Mouse (Mus musculus): ENCODE results near the gene Snx1. TPM values are rescaled to one million over a fixed set of nuclear protein-coding genes. Genes with fewer than 3 reads are reported as not detected.

The Snx1 gene
- polyA plus RNA-seq, 1 experiment from 2014 or later: 125 TPM

- H3K9me3 ChIP-seq (ENCODE audit: control insufficient read depth, low read depth, low read length): no peaks in the 10 kb centered on the region
- H3K27ac ChIP-seq (ENCODE audit: low read length): no peak overlapping the region
- 62% methylated on average over 3 of the region's 3 CpGs for WGBS
- H3K4me1 ChIP-seq (ENCODE audit: control insufficient read depth, insufficient read depth, low read length): peaks cover 6% of the 10 kb centered on the region; the same call in 1 of the 2 replicates
- no peaks in the 10 kb centered on the region for H3K27me3 ChIP-seq (ENCODE audit: control insufficient read depth, insufficient read depth, low read length)
- peak overlapping the region; percentile 23; the same call in 1 of the 2 replicates for H3K4me2 ChIP-seq (replicated peaks; ENCODE audit: low read depth, low read length)
- H3K9ac ChIP-seq (replicated peaks; ENCODE audit: low read depth, low read length): no peak overlapping the region
- no peak overlapping the region for H3K4me3 ChIP-seq (ENCODE audit: low read depth, low read length)
- no peaks in the 10 kb centered on the region for H3K36me3 ChIP-seq (ENCODE audit: control insufficient read depth, insufficient read depth, low read length)
- ATAC-seq (ENCODE audit: insufficient number of reproducible peaks, insufficient read depth, low FRiP score, low read depth): no peak
Observed at GRCm38 (mm10) chr9:66078072-66078471, 48.3 kb downstream of the Snx1 start.

GRCm38 (mm10) chr9:66072754-66073153 is 53.6 kb downstream of the Snx1 start:
- Histone ChIP-seq H3K36me3 (ENCODE audit: control insufficient read depth, insufficient read depth, low read length) (no peaks in the 10 kb centered on the region), H3K9ac (replicated peaks; ENCODE audit: low read depth, low read length) (no peak overlapping the region), H3K27me3 (ENCODE audit: control insufficient read depth, insufficient read depth, low read length) (no peaks in the 10 kb centered on the region), H3K4me3 (ENCODE audit: low read depth, low read length) (no peak overlapping the region), H3K4me1 (ENCODE audit: control insufficient read depth, insufficient read depth, low read length) (peaks cover 5% of the 10 kb centered on the region; the same call in 1 of the 2 replicates), H3K27ac (ENCODE audit: low read length) (no peak overlapping the region), H3K9me3 (ENCODE audit: control insufficient read depth, low read depth, low read length) (no peaks in the 10 kb centered on the region), H3K4me2 (replicated peaks; ENCODE audit: low read depth, low read length) (no peak overlapping the region)
- ATAC-seq (ENCODE audit: insufficient number of reproducible peaks, insufficient read depth, low FRiP score, low read depth): no peak
- 83% methylated on average over 7 of the region's 7 CpGs for WGBS

- no peak for ATAC-seq (ENCODE audit: insufficient number of reproducible peaks, insufficient read depth, low FRiP score, low read depth)
- Histone ChIP-seq H3K4me3 (ENCODE audit: low read depth, low read length) (no peak overlapping the region), H3K4me2 (replicated peaks; ENCODE audit: low read depth, low read length) (no peak overlapping the region), H3K4me1 (ENCODE audit: control insufficient read depth, insufficient read depth, low read length) (peaks cover 5% of the 10 kb centered on the region; the same call in 1 of the 2 replicates), H3K36me3 (ENCODE audit: control insufficient read depth, insufficient read depth, low read length) (peaks cover 19% of the 10 kb centered on the region), H3K27ac (ENCODE audit: low read length) (no peak overlapping the region), H3K9me3 (ENCODE audit: control insufficient read depth, low read depth, low read length) (no peaks in the 10 kb centered on the region), H3K27me3 (ENCODE audit: control insufficient read depth, insufficient read depth, low read length) (no peaks in the 10 kb centered on the region), H3K9ac (replicated peaks; ENCODE audit: low read depth, low read length) (no peak overlapping the region)
- WGBS: 83% methylated on average over 5 of the region's 5 CpGs
Observed at GRCm38 (mm10) chr9:66070151-66070550, 56.2 kb downstream of the Snx1 start.

GRCm38 (mm10) chr9:66069583-66069982 is 56.8 kb downstream of the Snx1 start, which contains the start of gene Snx22:
Gene Snx22 (minus strand): TSS chr9:66069719.
- peaks cover 5% of the 10 kb centered on the region; the same call in 1 of the 2 replicates for H3K4me1 ChIP-seq (ENCODE audit: control insufficient read depth, insufficient read depth, low read length)
- WGBS: 2% methylated on average over 22 of the region's 22 CpGs
- peaks cover 21% of the 10 kb centered on the region for H3K36me3 ChIP-seq (ENCODE audit: control insufficient read depth, insufficient read depth, low read length)
- no peaks in the 10 kb centered on the region for H3K27me3 ChIP-seq (ENCODE audit: control insufficient read depth, insufficient read depth, low read length)
- peak; percentile 97 for ATAC-seq (ENCODE audit: insufficient number of reproducible peaks, insufficient read depth, low FRiP score, low read depth)
- H3K27ac ChIP-seq (ENCODE audit: low read length): no peak within 1 kb of the TSS
- H3K9me3 ChIP-seq (ENCODE audit: control insufficient read depth, low read depth, low read length): no peaks in the 10 kb centered on the region
- peak within 1 kb of the TSS; percentile 46 for H3K4me3 ChIP-seq (ENCODE audit: low read depth, low read length)
- peak within 1 kb of the TSS; percentile 28 for H3K9ac ChIP-seq (replicated peaks; ENCODE audit: low read depth, low read length)
- H3K4me2 ChIP-seq (replicated peaks; ENCODE audit: low read depth, low read length): peak within 1 kb of the TSS; percentile 99

- Histone ChIP-seq H3K4me1 (ENCODE audit: control insufficient read depth, insufficient read depth, low read length) (peaks cover 5% of the 10 kb centered on the region; the same call in 1 of the 2 replicates), H3K4me3 (ENCODE audit: low read depth, low read length) (peak overlapping the region; percentile 46), H3K27me3 (ENCODE audit: control insufficient read depth, insufficient read depth, low read length) (no peaks in the 10 kb centered on the region), H3K36me3 (ENCODE audit: control insufficient read depth, insufficient read depth, low read length) (peaks cover 26% of the 10 kb centered on the region), H3K9me3 (ENCODE audit: control insufficient read depth, low read depth, low read length) (no peaks in the 10 kb centered on the region), H3K27ac (ENCODE audit: low read length) (no peak overlapping the region), H3K9ac (replicated peaks; ENCODE audit: low read depth, low read length) (peak overlapping the region; percentile 28; the same call in 1 of the 2 replicates), H3K4me2 (replicated peaks; ENCODE audit: low read depth, low read length) (peak overlapping the region; percentile 99)
- WGBS: under 1% methylated on average over 30 of the region's 30 CpGs
- peak; percentile 10; the same call in 1 of the 2 replicates for ATAC-seq (ENCODE audit: insufficient number of reproducible peaks, insufficient read depth, low FRiP score, low read depth)
Observed at GRCm38 (mm10) chr9:66068971-66069391, 57.4 kb downstream of the Snx1 start.

- no peak overlapping the region for H3K4me2 ChIP-seq (replicated peaks; ENCODE audit: low read depth, low read length)
- no peak overlapping the region for H3K4me3 ChIP-seq (ENCODE audit: low read depth, low read length)
- peaks cover 33% of the 10 kb centered on the region for H3K36me3 ChIP-seq (ENCODE audit: control insufficient read depth, insufficient read depth, low read length)
- WGBS: 68% methylated on average over 4 of the region's 4 CpGs
- no peak overlapping the region for H3K9ac ChIP-seq (replicated peaks; ENCODE audit: low read depth, low read length)
- H3K9me3 ChIP-seq (ENCODE audit: control insufficient read depth, low read depth, low read length): no peaks in the 10 kb centered on the region
- H3K27ac ChIP-seq (ENCODE audit: low read length): no peak overlapping the region
- no peak for ATAC-seq (ENCODE audit: insufficient number of reproducible peaks, insufficient read depth, low FRiP score, low read depth)
- H3K27me3 ChIP-seq (ENCODE audit: control insufficient read depth, insufficient read depth, low read length): no peaks in the 10 kb centered on the region
- H3K4me1 ChIP-seq (ENCODE audit: control insufficient read depth, insufficient read depth, low read length): peaks cover 5% of the 10 kb centered on the region; the same call in 1 of the 2 replicates
Observed at GRCm38 (mm10) chr9:66068056-66068455, 58.3 kb downstream of the Snx1 start.

- Histone ChIP-seq H3K27me3 (ENCODE audit: control insufficient read depth, insufficient read depth, low read length) (no peaks in the 10 kb centered on the region), H3K36me3 (ENCODE audit: control insufficient read depth, insufficient read depth, low read length) (peaks cover 39% of the 10 kb centered on the region), H3K4me2 (replicated peaks; ENCODE audit: low read depth, low read length) (no peak overlapping the region), H3K4me1 (ENCODE audit: control insufficient read depth, insufficient read depth, low read length) (peaks cover 5% of the 10 kb centered on the region; the same call in 1 of the 2 replicates), H3K27ac (ENCODE audit: low read length) (no peak overlapping the region), H3K9me3 (ENCODE audit: control insufficient read depth, low read depth, low read length) (no peaks in the 10 kb centered on the region), H3K9ac (replicated peaks; ENCODE audit: low read depth, low read length) (no peak overlapping the region), H3K4me3 (ENCODE audit: low read depth, low read length) (no peak overlapping the region)
- WGBS: 32% methylated on average over 5 of the region's 5 CpGs
- ATAC-seq (ENCODE audit: insufficient number of reproducible peaks, insufficient read depth, low FRiP score, low read depth): no peak
Observed at GRCm38 (mm10) chr9:66067542-66067941, 58.8 kb downstream of the Snx1 start.

- Histone ChIP-seq H3K4me3 (ENCODE audit: low read depth, low read length) (no peak overlapping the region), H3K4me2 (replicated peaks; ENCODE audit: low read depth, low read length) (no peak overlapping the region), H3K4me1 (ENCODE audit: control insufficient read depth, insufficient read depth, low read length) (peaks cover 5% of the 10 kb centered on the region; the same call in 1 of the 2 replicates), H3K36me3 (ENCODE audit: control insufficient read depth, insufficient read depth, low read length) (peaks cover 43% of the 10 kb centered on the region), H3K9me3 (ENCODE audit: control insufficient read depth, low read depth, low read length) (no peaks in the 10 kb centered on the region), H3K27me3 (ENCODE audit: control insufficient read depth, insufficient read depth, low read length) (no peaks in the 10 kb centered on the region), H3K9ac (replicated peaks; ENCODE audit: low read depth, low read length) (no peak overlapping the region), H3K27ac (ENCODE audit: low read length) (no peak overlapping the region)
- no peak for ATAC-seq (ENCODE audit: insufficient number of reproducible peaks, insufficient read depth, low FRiP score, low read depth)
- WGBS: 91% methylated on average over 3 of the region's 3 CpGs
Observed at GRCm38 (mm10) chr9:66066791-66067190, 59.6 kb downstream of the Snx1 start.

GRCm38 (mm10) chr9:66064316-66064715 is 62.1 kb downstream of the Snx1 start:
- Histone ChIP-seq H3K27ac (ENCODE audit: low read length) (no peak overlapping the region), H3K4me2 (replicated peaks; ENCODE audit: low read depth, low read length) (no peak overlapping the region), H3K9me3 (ENCODE audit: control insufficient read depth, low read depth, low read length) (no peaks in the 10 kb centered on the region), H3K9ac (replicated peaks; ENCODE audit: low read depth, low read length) (no peak overlapping the region), H3K4me3 (ENCODE audit: low read depth, low read length) (no peak overlapping the region), H3K27me3 (ENCODE audit: control insufficient read depth, insufficient read depth, low read length) (no peaks in the 10 kb centered on the region), H3K4me1 (ENCODE audit: control insufficient read depth, insufficient read depth, low read length) (peaks cover 18% of the 10 kb centered on the region; the same call in 1 of the 2 replicates), H3K36me3 (ENCODE audit: control insufficient read depth, insufficient read depth, low read length) (peaks cover 46% of the 10 kb centered on the region)
- WGBS: 96% methylated on average over 11 of the region's 11 CpGs
- no peak for ATAC-seq (ENCODE audit: insufficient number of reproducible peaks, insufficient read depth, low FRiP score, low read depth)
